Mouse (Mus musculus) liver, postnatal 0 days (tissue): ENCODE measurements around the gene Rnft1.

Experiments
- CTCF ChIP-seq: sonication (generic); IDR thresholded peaks from 2 replicates; pipeline ENCODE4 v1.5.1; 2016; ENCODE audit warnings: antibody characterized with exemption, low read depth
- EP300 ChIP-seq: IDR thresholded peaks from 2 replicates; pipeline ENCODE4 v1.6.1; 2016; ENCODE audit warnings: antibody characterized with exemption, low read depth, mild to moderate bottlenecking

- no peak for TF ChIP-seq CTCF
- TF ChIP-seq EP300: no peak
Observed at GRCm38 (mm10) chr11:86516620-86517019, 32.2 kb downstream of the Rnft1 start.
